Mouse (Mus musculus): ENCODE measurements at regions not wholly inside any gene's neighbourhood (a gene's known extent, or its start where the extent isn't known, plus 50 kb on each side); places are given as distances from the start of the nearest gene placed in this dataset.

DNA sequence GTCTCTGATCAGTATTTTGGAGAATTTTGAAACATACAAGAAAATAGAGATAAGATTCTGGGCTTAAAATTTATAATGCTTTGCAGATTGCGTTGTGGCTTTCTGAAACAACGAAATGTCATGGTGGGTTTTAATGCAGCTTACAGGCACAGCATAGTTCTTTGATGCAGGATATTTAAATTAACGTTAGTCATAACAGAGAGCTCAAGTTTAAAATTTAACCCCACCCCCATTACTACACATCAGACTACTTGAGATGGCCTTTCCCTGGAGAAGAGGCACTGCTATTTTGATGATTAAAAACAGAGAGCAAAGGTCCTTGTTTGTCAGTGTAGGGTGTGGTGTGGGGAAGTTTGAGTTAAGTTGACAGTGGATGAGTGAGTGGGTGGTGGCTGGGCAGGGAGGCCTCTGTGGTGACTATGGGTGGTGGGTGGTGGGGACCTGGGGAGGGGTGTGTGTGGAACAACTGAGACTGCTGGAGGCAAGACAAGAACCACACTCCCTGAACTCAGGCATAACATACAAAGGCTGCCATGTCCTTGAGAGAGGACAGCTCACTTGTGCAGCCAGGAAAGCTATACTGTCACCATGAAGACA, 283.9 kb downstream of the Cetn3 start:
- no peak for DNase-seq (ENCODE audit: low spot score in 2 of 2)
- H3K4me3 ChIP-seq = no peak overlapping the region
- no peak overlapping the region for H3K27ac ChIP-seq
- TF ChIP-seq CTCF (conservative IDR thresholded peaks at IDR 0.05) = no peak

DNA sequence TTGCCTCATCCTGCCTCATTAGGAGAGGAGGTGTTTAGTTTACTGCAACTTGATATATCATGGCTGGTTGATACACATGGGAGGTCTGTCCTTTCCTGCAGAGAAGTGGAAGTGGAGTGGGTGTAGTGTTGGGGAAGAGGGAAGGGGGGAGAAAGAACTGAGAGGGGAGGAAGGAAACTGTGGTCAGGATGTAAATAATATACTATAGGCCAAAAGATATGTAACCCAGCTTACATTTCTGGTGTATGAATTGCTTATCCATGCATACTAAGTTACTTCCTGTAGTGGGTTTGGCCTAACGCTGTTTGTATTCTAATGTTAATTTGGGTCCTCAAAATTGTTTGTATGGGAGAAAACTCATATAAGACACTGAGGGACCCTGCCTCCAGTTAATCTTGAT, 289.6 kb downstream of the Cetn3 start:
- no peak overlapping the region for H3K27ac ChIP-seq
- DNase-seq (ENCODE audit: low spot score in 2 of 2) = no peak
- no peak overlapping the region for H3K4me3 ChIP-seq
- no peak for TF ChIP-seq CTCF (conservative IDR thresholded peaks at IDR 0.05)

DNA sequence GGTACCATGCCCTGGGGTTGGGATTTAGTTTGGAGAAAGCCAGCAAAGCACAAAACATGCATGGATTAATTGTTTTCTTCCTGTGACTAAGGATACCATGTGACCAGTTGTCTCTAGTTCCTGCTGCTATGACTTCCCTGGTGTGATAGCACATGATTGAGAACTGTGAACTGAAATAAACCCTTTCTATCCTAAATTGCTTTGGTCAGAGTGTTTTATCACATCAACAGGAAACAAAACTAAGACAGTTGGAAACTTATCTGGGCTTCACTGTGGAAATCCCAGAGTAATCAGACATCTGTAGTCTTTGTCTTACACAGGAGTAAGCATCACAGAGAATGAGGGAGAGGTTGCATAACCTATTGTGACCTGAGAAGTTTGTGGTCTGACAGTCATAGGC, 290.5 kb downstream of the Cetn3 start:
- no peak for TF ChIP-seq CTCF (conservative IDR thresholded peaks at IDR 0.05)
- no peak for DNase-seq (ENCODE audit: low spot score in 2 of 2)
- Histone ChIP-seq H3K4me3 (no peak overlapping the region), H3K27ac (no peak overlapping the region)

DNA sequence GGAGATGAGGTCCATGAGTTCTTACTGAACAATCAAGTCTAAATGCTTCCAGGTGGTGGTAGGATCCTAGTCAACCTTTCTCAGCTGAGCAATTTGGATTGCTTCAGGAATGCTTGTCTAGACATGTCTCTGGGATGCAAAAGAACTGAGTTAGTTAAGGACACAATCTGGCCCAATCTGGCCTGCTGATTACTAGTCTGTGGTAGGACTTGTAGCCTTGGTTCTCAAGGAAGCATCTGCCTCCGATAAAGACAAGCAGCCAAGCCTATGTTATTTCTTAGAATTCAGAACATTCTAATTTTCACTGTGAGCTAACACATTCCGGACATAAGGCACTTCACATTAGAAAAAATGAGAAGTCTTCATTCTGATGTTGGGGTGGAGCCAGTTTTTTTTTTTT, 298.5 kb downstream of the Cetn3 start:
- Histone ChIP-seq H3K27ac (no peak overlapping the region), H3K4me3 (no peak overlapping the region)
- DNase-seq (ENCODE audit: low spot score in 2 of 2) = peak; percentile 10 to 19
- no peak for TF ChIP-seq CTCF (conservative IDR thresholded peaks at IDR 0.05)

DNA sequence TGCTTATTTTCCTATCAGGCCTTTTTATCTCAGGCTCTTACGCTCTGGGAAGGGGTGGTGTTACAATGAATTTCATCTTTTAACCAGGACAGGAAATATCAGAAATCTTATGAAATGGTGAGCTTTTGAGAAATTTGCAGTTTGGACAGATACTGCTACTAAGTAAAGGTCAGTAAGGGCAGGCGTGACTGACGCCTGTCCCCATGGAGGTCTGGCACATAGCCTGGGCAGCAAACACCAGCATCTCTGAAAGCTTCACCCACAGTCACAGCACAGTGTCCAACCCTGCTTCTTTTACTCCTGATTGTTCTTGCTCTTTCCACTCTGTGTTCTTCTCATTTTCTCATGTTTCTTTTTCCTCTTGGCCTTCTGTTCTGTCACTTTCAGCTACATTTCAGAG, 304.8 kb downstream of the Cetn3 start:
- DNase-seq (ENCODE audit: low spot score in 2 of 2) = no peak
- Histone ChIP-seq H3K4me3 (no peak overlapping the region), H3K27ac (no peak overlapping the region)
- TF ChIP-seq CTCF (conservative IDR thresholded peaks at IDR 0.05) = no peak

DNA sequence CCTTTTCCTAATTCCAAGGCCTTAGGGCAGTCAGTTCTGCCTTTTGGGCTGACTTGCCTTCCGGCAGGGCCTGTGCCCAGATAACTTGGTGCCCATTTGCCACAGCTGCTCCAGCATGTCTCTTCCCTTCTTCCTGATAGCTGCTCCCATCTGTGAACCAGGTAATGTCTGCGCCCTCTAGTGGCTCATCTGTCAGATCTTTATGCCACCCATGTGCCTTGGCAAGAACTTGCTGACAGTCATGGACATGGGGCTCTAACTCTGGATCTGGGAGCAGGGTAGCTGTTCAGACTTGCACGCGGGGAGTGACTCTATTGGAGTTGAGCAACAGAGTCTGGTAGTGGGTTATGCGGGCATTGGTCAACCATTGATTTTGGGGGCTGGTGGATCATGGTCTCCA, 309.3 kb downstream of the Cetn3 start:
- peak; percentile 62 for TF ChIP-seq CTCF (conservative IDR thresholded peaks at IDR 0.05)
- no peak overlapping the region for H3K27ac ChIP-seq
- DNase-seq (ENCODE audit: low spot score in 2 of 2) = peak in 1 of 2 experiments; percentile 12
- no peak overlapping the region for H3K4me3 ChIP-seq

DNA sequence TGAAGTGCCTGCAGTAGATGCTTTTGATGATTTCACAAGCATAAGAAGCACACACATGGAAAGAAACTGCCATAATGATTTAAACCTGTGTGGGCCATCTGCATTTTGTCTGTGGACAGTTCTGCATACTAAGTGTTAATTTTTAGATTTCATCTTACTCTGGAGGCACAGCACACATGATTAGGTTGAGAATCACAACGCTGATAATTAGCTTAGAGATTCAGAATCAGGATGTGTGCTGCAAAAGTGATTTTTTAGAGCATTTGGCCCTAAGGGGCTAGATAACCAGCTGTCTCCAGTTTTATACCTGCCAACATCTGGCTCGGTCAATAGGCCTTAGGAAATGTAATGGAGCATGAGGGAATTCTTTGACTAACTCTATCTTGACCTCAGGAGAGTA, 323.2 kb downstream of the Cetn3 start:
- no peak overlapping the region for H3K27ac ChIP-seq
- DNase-seq (ENCODE audit: low spot score in 2 of 2) = no peak
- H3K4me3 ChIP-seq = no peak overlapping the region
- no peak for TF ChIP-seq CTCF (conservative IDR thresholded peaks at IDR 0.05)

DNA sequence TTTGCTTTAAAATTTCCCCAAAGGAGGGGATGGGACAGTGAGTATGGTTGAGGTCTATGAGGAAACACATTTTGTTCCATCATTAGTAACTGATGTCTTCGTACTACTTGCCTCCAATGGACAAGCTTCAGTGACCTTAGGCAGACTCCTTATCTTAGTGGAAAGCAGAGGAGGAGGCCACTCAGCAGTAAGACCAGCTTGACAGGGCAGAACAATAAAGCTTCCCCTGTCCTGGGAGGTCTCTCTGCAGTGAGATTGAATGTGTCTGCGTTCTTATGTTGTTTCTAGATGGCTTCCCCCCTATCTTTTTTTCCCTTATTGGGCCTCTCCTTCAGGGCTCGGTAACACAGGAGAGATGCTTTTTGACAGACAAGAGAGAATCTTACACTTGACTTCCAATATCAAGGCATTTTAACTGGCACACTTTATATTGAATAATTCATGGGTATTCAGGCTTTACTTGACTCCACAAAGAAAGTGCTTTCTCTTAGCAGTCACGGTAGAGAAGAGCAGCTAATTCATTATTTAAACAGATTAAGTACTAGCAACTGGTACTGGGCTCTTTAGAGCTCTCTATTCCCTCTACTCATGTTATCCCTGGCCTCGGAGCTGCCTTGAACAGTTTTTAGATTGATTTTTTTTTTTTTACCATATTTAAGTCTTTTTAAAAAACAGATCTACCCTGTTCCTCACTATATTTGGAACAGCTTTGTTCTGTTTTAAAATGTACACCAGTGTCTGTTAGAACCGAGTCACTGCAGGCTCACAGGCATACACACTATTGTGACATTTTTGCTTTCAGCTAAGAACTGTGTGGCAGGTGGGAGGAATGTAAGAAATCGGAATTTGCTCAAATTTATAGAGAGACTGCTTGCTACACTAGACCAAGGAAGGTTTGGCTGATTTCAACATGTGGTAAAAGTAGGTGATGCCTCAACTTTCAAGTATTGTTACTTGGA, 347.2 kb downstream of the Cetn3 start:
- no peak overlapping the region; the same call in 1 of the 2 replicates for H3K27ac ChIP-seq
- no peak overlapping the region for H3K4me3 ChIP-seq
- peak in 1 of 2 experiments; percentile 13 for DNase-seq (ENCODE audit: low spot score in 2 of 2)
- TF ChIP-seq CTCF (conservative IDR thresholded peaks at IDR 0.05) = no peak
